Mouse (Mus musculus): ENCODE measurements around the gene Oosp2. TPM values are rescaled to one million over a fixed set of nuclear protein-coding genes. Genes with fewer than 3 reads are reported as not detected.

Oosp2 gene
- polyA plus RNA-seq, 1 experiment from 2014 or later = not detected

DNA sequence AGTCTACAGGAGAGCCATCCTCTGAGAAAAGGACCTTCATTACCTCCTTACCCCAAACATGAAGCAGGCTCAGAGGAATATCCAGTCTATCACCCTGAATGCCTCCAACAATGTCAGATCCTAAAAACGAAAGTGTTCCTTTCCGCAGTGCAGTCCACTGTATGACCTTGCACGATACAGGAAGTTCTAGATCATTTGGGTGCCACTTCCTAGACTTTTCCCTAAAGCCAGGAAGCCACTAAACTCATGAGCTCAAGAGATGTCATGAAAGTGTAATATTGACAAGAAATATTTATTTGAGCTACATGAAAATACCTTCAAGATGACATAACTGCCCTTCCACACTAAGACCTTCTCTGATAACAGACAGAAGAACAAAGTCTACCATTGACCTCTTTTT is 59.0 kb downstream of the Oosp2 start:
- ATAC-seq (ENCODE audit: low FRiP score, low read depth) = no peak
- H3K4me2 ChIP-seq = no peak overlapping the region
- H3K36me3 ChIP-seq = no peaks in the 10 kb centered on the region
- no peaks in the 10 kb centered on the region for H3K27me3 ChIP-seq
- no peak overlapping the region for H3K4me3 ChIP-seq
- WGBS = 88% methylated on average over 3 of the region's 3 CpGs
- H3K27ac ChIP-seq (replicated peaks) = no peak overlapping the region
- no peaks in the 10 kb centered on the region for H3K9me3 ChIP-seq
- no peak overlapping the region for H3K9ac ChIP-seq
- no peaks in the 10 kb centered on the region for H3K4me1 ChIP-seq (replicated peaks)

Other genes starting within 250 kb of the Oosp2 start
- gene Ms4a4b, start 217.0 kb downstream of the Oosp2 start, polyA plus RNA-seq (2015; fragmentation: Nextera tagmentation; extraction: Ambion mirVana) = 0.09 TPM in 1 of 2 replicates, not detected in the other
- 1.6 and 4.5 TPM in 2 replicates for gene Ms4a6c, start 191.2 kb downstream of the Oosp2 start, polyA plus RNA-seq (2015; fragmentation: Nextera tagmentation; extraction: Ambion mirVana)
- 0.31 TPM in 1 of 2 replicates, not detected in the other for gene Gm8369, start 174.6 kb downstream of the Oosp2 start, polyA plus RNA-seq (2015; fragmentation: Nextera tagmentation; extraction: Ambion mirVana)
- gene Ms4a6b, start 144.0 kb downstream of the Oosp2 start, polyA plus RNA-seq (2015; fragmentation: Nextera tagmentation; extraction: Ambion mirVana) = 2.0 and 3.8 TPM in 2 replicates
- 0.10 TPM in 1 of 2 replicates, not detected in the other for gene Ms4a4d, start 123.8 kb downstream of the Oosp2 start, polyA plus RNA-seq (2015; fragmentation: Nextera tagmentation; extraction: Ambion mirVana)
- gene Ms4a6d, start 55.7 kb downstream of the Oosp2 start, polyA plus RNA-seq (2015; fragmentation: Nextera tagmentation; extraction: Ambion mirVana) = 2.6 and 3.0 TPM in 2 replicates
- gene Ms4a2, start 36.8 kb downstream of the Oosp2 start, polyA plus RNA-seq (2015; fragmentation: Nextera tagmentation; extraction: Ambion mirVana) = 0.13 and 0.19 TPM in 2 replicates
- not detected in 2 replicates for gene Ms4a3, start 19.7 kb downstream of the Oosp2 start, polyA plus RNA-seq (2015; fragmentation: Nextera tagmentation; extraction: Ambion mirVana)
- not detected in 2 replicates for gene Oosp1, start 30.6 kb upstream of the Oosp2 start, polyA plus RNA-seq (2015; fragmentation: Nextera tagmentation; extraction: Ambion mirVana)
- gene Oosp3, start 36.5 kb upstream of the Oosp2 start, polyA plus RNA-seq (2015; fragmentation: Nextera tagmentation; extraction: Ambion mirVana) = not detected in 2 replicates
- gene Gif, start 87.0 kb upstream of the Oosp2 start, polyA plus RNA-seq (2015; fragmentation: Nextera tagmentation; extraction: Ambion mirVana) = not detected in 2 replicates
- gene Mrpl16, start 109.8 kb upstream of the Oosp2 start, polyA plus RNA-seq (2015; fragmentation: Nextera tagmentation; extraction: Ambion mirVana) = 44.6 and 45.2 TPM in 2 replicates
- 17.6 and 20.6 TPM in 2 replicates for gene Stx3, start 158.8 kb upstream of the Oosp2 start, polyA plus RNA-seq (2015; fragmentation: Nextera tagmentation; extraction: Ambion mirVana)
- 0.09 and 0.12 TPM in 2 replicates for gene Olfr1417, start 178.7 kb upstream of the Oosp2 start, polyA plus RNA-seq (2015; fragmentation: Nextera tagmentation; extraction: Ambion mirVana)
- not detected in 2 replicates for gene Olfr1418, start 200.5 kb upstream of the Oosp2 start, polyA plus RNA-seq (2015; fragmentation: Nextera tagmentation; extraction: Ambion mirVana)
- not detected in 2 replicates for gene Olfr1419, start 214.5 kb upstream of the Oosp2 start, polyA plus RNA-seq (2015; fragmentation: Nextera tagmentation; extraction: Ambion mirVana)
- not detected in 2 replicates for gene Olfr1420, start 226.0 kb upstream of the Oosp2 start, polyA plus RNA-seq (2015; fragmentation: Nextera tagmentation; extraction: Ambion mirVana)

Data from hindbrain, embryonic 15.5 days (tissue).